Mouse (Mus musculus): ENCODE measurements around the gene Ssrp1.

DNA sequence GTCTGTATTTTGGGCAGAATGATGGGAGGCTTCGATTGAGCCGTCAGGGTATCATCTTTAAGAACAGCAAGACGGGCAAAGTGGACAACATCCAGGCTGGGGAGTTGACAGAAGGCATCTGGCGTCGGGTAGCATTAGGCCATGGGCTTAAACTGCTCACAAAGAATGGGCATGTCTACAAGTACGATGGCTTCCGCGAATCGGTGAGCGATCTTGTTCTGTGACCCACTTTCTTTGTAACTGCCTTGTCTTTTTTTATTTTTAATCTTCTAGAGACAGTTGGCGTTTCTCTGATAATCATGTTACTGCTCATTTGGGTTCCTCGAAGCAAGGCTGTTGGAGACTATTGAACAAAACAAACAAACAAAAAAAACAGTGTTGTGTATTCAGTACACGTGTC is 1.3 kb downstream of the Ssrp1 start:
- TF ChIP-seq POLR2A (IDR thresholded peaks at IDR 0.05; ENCODE audit: control insufficient read depth, low read depth, low read length) (no peak), CTCF (IDR thresholded peaks at IDR 0.05; ENCODE audit: control insufficient read depth, insufficient read depth, insufficient replicate concordance, low read depth, low read length) (no peak)
